Mouse (Mus musculus) spleen, adult 2 months (tissue): ENCODE data around the gene Ntrk2.

ENCODE experiments used
- CTCF ChIP-seq: fragments of 200-500 bp; IDR thresholded peaks from 2 replicates; pipeline ENCODE4 v1.5.1; 2011; ENCODE audit warnings: mild to moderate bottlenecking, inconsistent platforms; ENCODE audit not compliant: insufficient read depth, insufficient read length, insufficient replicate concordance; ENCODE audit errors: extremely low read depth
- POLR2A ChIP-seq: fragments of 200-500 bp; IDR thresholded peaks from 2 replicates; pipeline ENCODE4 v1.6.1; 2011; ENCODE audit warnings: low read depth, low read length, inconsistent platforms

GRCm38 (mm10) chr13:59144321-59144856 lies 338.0 kb downstream of the Ntrk2 start:
- TF ChIP-seq CTCF (no peak), POLR2A (no peak)
